ENCODE assay signal across 19 mouse cellular contexts in genomic region chr3:69423371-69423770, GRCm38 (mm10).
A peak's percentile ranks its signal among the peaks of the same experiment; 100 is the strongest.
DNase-seq lines count a peak whose midpoint lies in the region; ATAC-seq and TF ChIP-seq lines count a peak whose summit lies in the region.
"Had no signal": no experiment of that assay in that cellular context is flagged by ENCODE, and none has a peak within 500 bp of the region (broad histone marks: within the 10 kb centered on the region; RNA-seq: fewer than 3 reads in every experiment).

No protein-coding gene starts in this region.

- no peaks in the 10 kb centered on the region for H3K27me3 ChIP-seq in embryonic facial prominence, embryonic 14.5 days (replicated peaks; ENCODE audit: control insufficient read depth, insufficient read depth, low read length)
- no peaks in the 10 kb centered on the region for H3K27me3 ChIP-seq in embryonic facial prominence, embryonic 10.5 days (replicated peaks; ENCODE audit: low read depth, poor library complexity, severe bottlenecking)
- H3K27me3 ChIP-seq in kidney, postnatal 0 days (ENCODE audit: insufficient read depth, low read length) = no peaks in the 10 kb centered on the region
- H3K27me3 ChIP-seq in limb, embryonic 11.5 days (ENCODE audit: control insufficient read depth, insufficient read depth, low read length) = no peaks in the 10 kb centered on the region
- H3K27me3 ChIP-seq in liver, embryonic 12.5 days (replicated peaks) = no peaks in the 10 kb centered on the region
- H3K27me3 ChIP-seq: CH12.LX; embryonic facial prominence, embryonic 15.5 days; heart, embryonic 12.5 days; hindbrain, embryonic 15.5 days; megakaryocyte, embryonic 14.5 days had no signal

- WGBS in embryonic facial prominence, embryonic 14.5 days = 52% methylated on average over 4 of the region's 4 CpGs
- WGBS in embryonic facial prominence, embryonic 10.5 days = 70% methylated on average over 4 of the region's 4 CpGs
- 21% methylated on average over 4 of the region's 4 CpGs for WGBS in kidney, postnatal 0 days
- 14% methylated on average over 4 of the region's 4 CpGs for WGBS in limb, embryonic 11.5 days
- WGBS in liver, embryonic 12.5 days (ENCODE audit: insufficient replicate concordance) = 69% methylated on average over 4 of the region's 4 CpGs

- peak; percentile 56 for DNase-seq in embryonic facial prominence, embryonic 14.5 days (ENCODE audit: low spot score)
- DNase-seq in embryonic facial prominence, embryonic 10.5 days (ENCODE audit: low spot score) = no peak
- peak; percentile 34 for DNase-seq in kidney, postnatal 0 days (ENCODE audit: low spot score)
- no peak for DNase-seq in kidney, adult 18-20 months
- DNase-seq in brain, adult 2 months (ENCODE audit: low read depth, low spot score) = peak; percentile 34
- peak; percentile 75 for DNase-seq in limb, embryonic 11.5 days (ENCODE audit: low spot score)
- DNase-seq: adrenal gland, adult 8-10 months; cerebellum, adult 2 months; heart, postnatal 36 days; kidney, adult 11 months had no signal

- no peak for TF ChIP-seq CTCF in kidney, postnatal 0 days (IDR thresholded peaks at IDR 0.05; ENCODE audit: low read depth)

- H3K9me3 ChIP-seq in embryonic facial prominence, embryonic 14.5 days (ENCODE audit: control insufficient read depth, low read length) = no peaks in the 10 kb centered on the region
- H3K9me3 ChIP-seq in embryonic facial prominence, embryonic 10.5 days = no peaks in the 10 kb centered on the region
- no peaks in the 10 kb centered on the region for H3K9me3 ChIP-seq in kidney, postnatal 0 days (replicated peaks; ENCODE audit: low read length)
- H3K9me3 ChIP-seq in limb, embryonic 11.5 days (ENCODE audit: control insufficient read depth, low read length) = no peaks in the 10 kb centered on the region; the same call in 1 of the 2 replicates
- H3K9me3 ChIP-seq in liver, embryonic 12.5 days (replicated peaks) = no peaks in the 10 kb centered on the region
- H3K9me3 ChIP-seq: embryonic facial prominence, embryonic 15.5 days; hindbrain, embryonic 15.5 days had no signal

- no peaks in the 10 kb centered on the region for H3K36me3 ChIP-seq in embryonic facial prominence, embryonic 14.5 days (ENCODE audit: control insufficient read depth, insufficient read depth, low read length)
- no peaks in the 10 kb centered on the region for H3K36me3 ChIP-seq in embryonic facial prominence, embryonic 10.5 days (replicated peaks)
- no peaks in the 10 kb centered on the region for H3K36me3 ChIP-seq in kidney, postnatal 0 days (ENCODE audit: insufficient read depth, low read length)
- no peaks in the 10 kb centered on the region for H3K36me3 ChIP-seq in limb, embryonic 11.5 days (ENCODE audit: control insufficient read depth, insufficient read depth, low read length)
- H3K36me3 ChIP-seq in liver, embryonic 12.5 days = no peaks in the 10 kb centered on the region
- H3K36me3 ChIP-seq: embryonic facial prominence, embryonic 15.5 days; heart, embryonic 12.5 days; hindbrain, embryonic 15.5 days had no signal

- peaks cover 8% of the 10 kb centered on the region for H3K4me1 ChIP-seq in embryonic facial prominence, embryonic 14.5 days (ENCODE audit: control insufficient read depth, insufficient read depth, low read length)
- H3K4me1 ChIP-seq in embryonic facial prominence, embryonic 10.5 days = 0 out of 2 replicates have a peak, but pooled peaks cover 4% of the 10 kb centered on the region
- H3K4me1 ChIP-seq in kidney, postnatal 0 days (replicated peaks; ENCODE audit: insufficient read depth, low read length) = no peaks in the 10 kb centered on the region
- H3K4me1 ChIP-seq in limb, embryonic 11.5 days (ENCODE audit: control insufficient read depth, insufficient read depth, low read length) = no peaks in the 10 kb centered on the region
- peaks cover 5% of the 10 kb centered on the region; the same call in 1 of the 2 replicates for H3K4me1 ChIP-seq in liver, embryonic 12.5 days
- H3K4me1 ChIP-seq: hindbrain, embryonic 15.5 days; megakaryocyte, embryonic 14.5 days had no signal

- ATAC-seq in embryonic facial prominence, embryonic 14.5 days (ENCODE audit: low read depth) = peak; percentile 84
- ATAC-seq in kidney, postnatal 0 days (replicated peaks; ENCODE audit: low FRiP score, low read depth) = no peak
- ATAC-seq in limb, embryonic 11.5 days (ENCODE audit: insufficient number of reproducible peaks, low FRiP score, low TSS enrichment, low read depth) = peak; percentile 92
- no peak for ATAC-seq in liver, embryonic 12.5 days
- ATAC-seq in granulocyte monocyte progenitor cell, adult 5-6 weeks (replicated peaks; ENCODE audit: poor library complexity, severe bottlenecking) = no peak
- ATAC-seq: lung, postnatal 0 days had no signal

- H3K9ac ChIP-seq in embryonic facial prominence, embryonic 14.5 days (ENCODE audit: low read depth, low read length) = no peak overlapping the region
- no peak overlapping the region for H3K9ac ChIP-seq in kidney, postnatal 0 days (ENCODE audit: low read depth, low read length)
- no peak overlapping the region for H3K9ac ChIP-seq in limb, embryonic 11.5 days (ENCODE audit: low read length)
- H3K9ac ChIP-seq in liver, embryonic 12.5 days = no peak overlapping the region
- H3K9ac ChIP-seq: embryonic facial prominence, embryonic 15.5 days; heart, embryonic 12.5 days; hindbrain, embryonic 15.5 days; liver, embryonic 14.5 days had no signal

- H3K4me3 ChIP-seq in embryonic facial prominence, embryonic 14.5 days (ENCODE audit: low read depth, low read length) = no peak overlapping the region
- H3K4me3 ChIP-seq in embryonic facial prominence, embryonic 10.5 days = no peak overlapping the region
- no peak overlapping the region for H3K4me3 ChIP-seq in kidney, postnatal 0 days (replicated peaks; ENCODE audit: low read depth, low read length)
- H3K4me3 ChIP-seq in limb, embryonic 11.5 days (ENCODE audit: low read depth, low read length) = no peak overlapping the region
- no peak overlapping the region for H3K4me3 ChIP-seq in liver, embryonic 12.5 days
- H3K4me3 ChIP-seq: embryonic facial prominence, embryonic 15.5 days; heart, embryonic 12.5 days; hindbrain, embryonic 15.5 days; megakaryocyte, embryonic 14.5 days had no signal

- no peak overlapping the region for H3K27ac ChIP-seq in embryonic facial prominence, embryonic 14.5 days (replicated peaks; ENCODE audit: low read depth, low read length)
- H3K27ac ChIP-seq in embryonic facial prominence, embryonic 10.5 days (replicated peaks) = no peak overlapping the region
- no peak overlapping the region for H3K27ac ChIP-seq in kidney, postnatal 0 days
- no peak overlapping the region; the same call in 1 of the 2 replicates for H3K27ac ChIP-seq in limb, embryonic 11.5 days (replicated peaks; ENCODE audit: low read depth, low read length)
- H3K27ac ChIP-seq in liver, embryonic 12.5 days = no peak overlapping the region
- H3K27ac ChIP-seq: embryonic facial prominence, embryonic 15.5 days; hindbrain, embryonic 15.5 days; liver, embryonic 14.5 days had no signal

- no peak overlapping the region for H3K4me2 ChIP-seq in embryonic facial prominence, embryonic 14.5 days (ENCODE audit: low read depth, low read length)
- H3K4me2 ChIP-seq in kidney, postnatal 0 days (ENCODE audit: low read length) = no peak overlapping the region
- no peak overlapping the region for H3K4me2 ChIP-seq in limb, embryonic 11.5 days (ENCODE audit: low read depth, severe bottlenecking)
- H3K4me2 ChIP-seq in liver, embryonic 12.5 days = no peak overlapping the region
- H3K4me2 ChIP-seq: embryonic facial prominence, embryonic 15.5 days; heart, embryonic 12.5 days; hindbrain, embryonic 15.5 days had no signal

Comparison
In these comparisons a context has a peak if more than half of its experiments do, and no peak if none do; other contexts are left out.
1. DNase-seq: peak in embryonic facial prominence, embryonic 14.5 days (single experiment), kidney, postnatal 0 days (single experiment), brain, adult 2 months (single experiment) and limb, embryonic 11.5 days (single experiment); none in embryonic facial prominence, embryonic 10.5 days (single experiment) and kidney, adult 18-20 months (single experiment).
2. ATAC-seq: peak in embryonic facial prominence, embryonic 14.5 days (single experiment) and limb, embryonic 11.5 days (single experiment); none in kidney, postnatal 0 days (single experiment), liver, embryonic 12.5 days (single experiment) and granulocyte monocyte progenitor cell, adult 5-6 weeks (single experiment).